Mouse (Mus musculus): ENCODE measurements at regions not wholly inside any gene's neighbourhood (a gene's known extent, or its start where the extent isn't known, plus 50 kb on each side); places are given as distances from the start of the nearest gene placed in this dataset.

DNA sequence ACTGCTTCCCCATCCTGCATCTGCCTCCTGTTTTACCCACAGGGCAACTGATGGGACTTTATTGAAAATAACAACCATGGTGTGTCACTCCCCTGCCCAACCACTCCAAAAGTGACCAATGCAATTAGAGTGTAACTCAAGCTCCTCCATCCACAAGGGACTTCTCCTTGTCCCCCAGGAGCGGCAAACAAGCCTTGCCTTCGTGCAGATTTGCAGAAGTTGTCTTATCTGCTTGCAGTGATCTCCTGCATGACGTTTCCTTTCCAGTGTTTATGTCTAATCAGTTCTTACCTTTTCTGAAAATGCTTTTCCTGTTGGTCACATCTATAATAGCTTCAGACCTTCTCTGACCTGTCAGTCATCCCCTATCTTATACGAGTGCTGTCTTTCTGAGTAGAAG lies 100.5 kb upstream of the Rxylt1 start:
- in situ Hi-C loops (cut with MboI; ENCODE audit: low pct_unique_long_range_greater_than_20kb) = no loop called here
- ChIA-PET CTCF (no interaction called here), POLR2A (no interaction called here)
- DNase-seq (ENCODE audit: low read depth, low spot score) = no peak
- TF ChIP-seq CTCF (IDR thresholded peaks at IDR 0.05) = no peak
- peaks cover 4% of the 10 kb centered on the region for H3K27me3 ChIP-seq
- ATAC-seq = no peak

- peaks cover 4% of the 10 kb centered on the region for H3K27me3 ChIP-seq
- in situ Hi-C loops (cut with MboI; ENCODE audit: low pct_unique_long_range_greater_than_20kb) = no loop called here
- DNase-seq (ENCODE audit: low read depth, low spot score) (no peak), ATAC-seq (no peak)
- POLR2A ChIA-PET = no interaction called here
- TF ChIP-seq CTCF (IDR thresholded peaks at IDR 0.05) = no peak
- CTCF ChIA-PET = interaction anchor here (0.6 to 1.8 kb wide), 3 partner anchors 10 to 332 kb away, joined by 3 to 6 read pairs (median 3); no protein-coding TSS in a partner anchor
These were observed 97.0 kb upstream of the Rxylt1 start for GRCm38 (mm10) chr10:122194139-122194538.

DNA sequence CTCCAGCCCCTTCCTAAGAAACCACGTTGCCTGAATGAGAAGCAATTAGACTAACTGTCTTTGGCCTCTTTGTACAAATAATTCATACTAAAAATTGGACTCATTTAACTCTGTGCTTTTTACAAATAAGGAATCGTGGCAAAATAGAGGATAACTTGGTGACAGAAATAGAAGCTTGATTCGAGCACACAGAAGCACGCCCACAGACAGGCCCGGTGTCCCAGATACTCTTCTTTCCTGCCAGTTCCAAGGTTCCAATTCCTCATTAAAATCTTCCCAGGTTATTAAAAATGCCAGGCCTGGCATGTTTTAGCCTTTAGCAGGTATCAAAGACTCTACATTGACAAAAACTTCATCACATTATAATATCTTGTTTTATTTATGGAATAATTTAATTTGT lies 96.2 kb upstream of the Rxylt1 start:
- POLR2A ChIA-PET = no interaction called here
- no peak for ATAC-seq

DNA sequence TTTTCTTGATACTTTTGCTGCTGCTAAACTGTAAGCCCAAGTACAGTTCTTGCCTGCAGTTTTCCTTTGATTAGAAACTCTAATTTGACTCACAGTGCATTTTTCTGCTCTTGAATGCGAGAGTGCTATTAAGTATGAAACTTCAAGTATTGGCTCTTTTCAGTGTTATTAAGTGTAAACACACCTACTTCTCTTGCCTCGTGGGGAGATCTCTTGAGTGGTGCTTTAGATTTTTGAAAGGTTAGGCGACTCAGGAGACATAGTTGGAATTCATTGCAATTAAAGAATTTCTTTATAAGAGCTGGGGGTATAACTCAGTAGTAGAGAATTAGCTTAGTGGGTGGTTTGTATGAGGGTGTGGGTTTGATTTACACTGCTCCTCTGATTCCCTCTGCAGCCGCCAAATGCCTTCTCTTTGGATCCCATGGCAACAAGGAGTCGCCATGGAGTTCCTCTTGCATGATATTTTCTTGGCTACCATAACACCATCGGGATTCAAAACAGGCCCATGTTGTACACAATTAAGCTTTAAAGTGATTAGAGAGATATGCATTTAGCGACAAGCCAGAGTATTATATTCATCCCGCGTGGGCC lies 88.1 kb upstream of the Rxylt1 start:
- in situ Hi-C loops (cut with MboI; ENCODE audit: low pct_unique_long_range_greater_than_20kb) = loop anchor here (5.0 kb wide), 1 partner anchor 342 kb away; no protein-coding TSS in a partner anchor
- H3K27me3 ChIP-seq = peaks cover 6% of the 10 kb centered on the region
- TF ChIP-seq CTCF (IDR thresholded peaks at IDR 0.05) = no peak
- no peak for ATAC-seq
- CTCF ChIA-PET = no interaction called here
- POLR2A ChIA-PET = no interaction called here
- no peak for DNase-seq (ENCODE audit: low read depth, low spot score)

More for the DNA sequence above, 96.2 kb upstream of the Rxylt1 start:
- TF ChIP-seq CTCF (IDR thresholded peaks at IDR 0.05) = no peak
- DNase-seq (ENCODE audit: low read depth, low spot score) = no peak
- H3K27me3 ChIP-seq = peaks cover 4% of the 10 kb centered on the region
- CTCF ChIA-PET = interaction anchor here (0.6 to 1.8 kb wide), 3 partner anchors 9 to 332 kb away, joined by 3 to 6 read pairs (median 3); no protein-coding TSS in a partner anchor
- in situ Hi-C loops (cut with MboI; ENCODE audit: low pct_unique_long_range_greater_than_20kb) = no loop called here

DNA sequence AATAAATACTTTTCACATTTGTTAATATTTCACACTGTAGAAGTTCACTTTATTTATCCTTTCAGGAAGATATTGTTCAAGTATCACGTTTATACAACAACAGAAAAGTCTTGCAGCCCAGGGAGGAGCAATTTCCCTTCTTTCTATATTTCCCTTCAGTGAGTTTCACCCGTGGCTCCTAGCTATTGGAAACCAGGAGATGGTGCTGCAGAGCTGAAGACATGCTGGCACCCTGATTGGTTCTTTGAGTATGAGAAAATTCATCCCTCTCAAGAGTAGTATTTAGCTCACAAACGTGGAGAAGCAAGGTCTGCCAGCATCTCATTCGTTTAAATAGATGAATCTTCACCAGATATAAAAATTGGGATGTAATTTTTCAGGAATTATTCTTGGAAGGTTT lies 85.9 kb upstream of the Rxylt1 start:
- POLR2A ChIA-PET = interaction anchor here (0.7 kb wide), 1 partner anchor 247 kb away, joined by 4 read pairs; no protein-coding TSS in a partner anchor
- ATAC-seq (no peak), DNase-seq (ENCODE audit: low read depth, low spot score) (no peak)
- in situ Hi-C loops (cut with MboI; ENCODE audit: low pct_unique_long_range_greater_than_20kb) = no loop called here
- TF ChIP-seq CTCF (IDR thresholded peaks at IDR 0.05) = peak; percentile 55
- H3K27me3 ChIP-seq = peaks cover 6% of the 10 kb centered on the region
- CTCF ChIA-PET = interaction anchor here (0.7 to 1.8 kb wide), 6 partner anchors 16 to 360 kb away, joined by 3 to 7 read pairs (median 4); no protein-coding TSS in a partner anchor

DNA sequence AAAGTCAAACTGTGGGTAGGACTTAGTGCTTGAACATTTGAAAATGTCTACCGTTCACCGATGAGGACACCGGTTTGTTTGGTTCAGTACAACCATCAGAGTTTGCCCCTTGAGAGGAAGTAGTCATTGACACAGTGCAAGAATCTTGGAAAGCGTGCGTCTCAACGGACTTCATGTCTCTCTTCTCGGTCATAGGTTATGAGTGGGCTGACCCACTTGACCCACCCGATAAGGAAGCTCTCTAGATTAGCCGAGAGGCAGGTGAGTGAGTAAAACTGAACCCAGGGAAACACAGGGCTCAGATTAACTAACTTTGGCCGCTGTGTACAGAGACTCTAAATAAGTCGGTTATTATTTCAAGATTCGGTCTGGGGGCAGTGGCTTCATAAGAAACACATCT lies 51.9 kb upstream of the Rxylt1 start:
- in situ Hi-C loops (cut with MboI; ENCODE audit: low pct_unique_long_range_greater_than_20kb) = no loop called here
- ATAC-seq = no peak
- ChIA-PET CTCF (no interaction called here), POLR2A (no interaction called here)
- no peak for DNase-seq (ENCODE audit: low read depth, low spot score)
- TF ChIP-seq CTCF (IDR thresholded peaks at IDR 0.05) = no peak
- peaks cover 6% of the 10 kb centered on the region for H3K27me3 ChIP-seq

DNA sequence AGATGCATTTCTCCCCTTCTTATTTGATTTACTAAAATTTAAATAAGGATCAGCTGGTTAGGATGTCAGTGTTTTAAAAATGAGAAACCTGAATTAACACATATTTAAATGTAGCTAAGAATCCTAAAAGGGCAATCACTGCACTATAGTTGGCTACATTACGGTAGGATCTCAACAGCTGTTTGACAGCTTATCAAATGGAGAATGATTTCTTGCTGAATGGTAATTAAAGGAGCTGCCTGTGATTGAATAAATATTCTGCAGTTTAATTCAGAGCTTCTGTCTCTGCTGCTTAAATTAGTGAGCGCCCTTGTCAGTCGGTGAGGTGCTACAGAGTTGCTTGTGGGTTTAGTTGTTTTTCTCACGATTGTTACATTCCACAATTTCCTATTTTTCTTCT lies 51.4 kb upstream of the Rxylt1 start:
- DNase-seq (ENCODE audit: low read depth, low spot score) = no peak
- CTCF ChIA-PET = interaction anchor here (0.9 to 1.6 kb wide), 2 partner anchors 11 to 19 kb away, joined by 3 read pairs; no protein-coding TSS in a partner anchor
- POLR2A ChIA-PET = no interaction called here
- H3K27me3 ChIP-seq = peaks cover 6% of the 10 kb centered on the region
- ATAC-seq = no peak
- in situ Hi-C loops (cut with MboI; ENCODE audit: low pct_unique_long_range_greater_than_20kb) = no loop called here
- no peak for TF ChIP-seq CTCF (IDR thresholded peaks at IDR 0.05)

Data from Patski (cell line).